Mouse (Mus musculus) heart, embryonic 11.5 days (tissue): Measurements from ENCODE around the gene Lrrc27. TPM values are rescaled to one million over a fixed set of nuclear protein-coding genes. Genes with fewer than 3 reads are reported as not detected.

Experiments used
- ATAC-seq: fragments of 200-750 bp; cut with Nextera tagmentation; replicated peaks from 2 replicates; pipeline ENCODE4 v1.8.0; 2017; ENCODE audit warnings: moderate library complexity; ENCODE audit not compliant: insufficient number of reproducible peaks, low FRiP score, low TSS enrichment
- H3K27ac ChIP-seq: fragments of 300-500 bp; sonication (generic); 2 replicates; pipeline ENCODE4 v1.5.1; 2014; ENCODE audit warnings: mild to moderate bottlenecking, low read depth, low read length
- H3K27me3 ChIP-seq: fragments of 300-500 bp; sonication (generic); 2 replicates; pipeline ENCODE4 v1.6.1; 2014; ENCODE audit warnings: mild to moderate bottlenecking, low read length, mixed read lengths; ENCODE audit not compliant: control insufficient read depth, insufficient read depth
- H3K36me3 ChIP-seq: fragments of 300-500 bp; sonication (generic); 2 replicates; pipeline ENCODE4 v1.6.1; 2014; ENCODE audit warnings: mild to moderate bottlenecking, low read length, moderate library complexity, mixed read lengths; ENCODE audit not compliant: control insufficient read depth, insufficient read depth
- H3K4me1 ChIP-seq: fragments of 300-500 bp; sonication (generic); 2 replicates; pipeline ENCODE4 v1.6.1; 2014; ENCODE audit warnings: low read length; ENCODE audit not compliant: control insufficient read depth, insufficient read depth
- H3K4me2 ChIP-seq: fragments of 300-500 bp; sonication (generic); 2 replicates; pipeline ENCODE4 v1.6.1; 2014; ENCODE audit warnings: mild to moderate bottlenecking, moderate library complexity
- H3K4me3 ChIP-seq: fragments of 300-500 bp; sonication (generic); 2 replicates; pipeline ENCODE4 v1.5.1; 2014; ENCODE audit warnings: low read depth, low read length
- H3K9ac ChIP-seq: fragments of 300-500 bp; sonication (generic); 2 replicates; pipeline ENCODE4 v1.6.1; 2014; ENCODE audit warnings: mild to moderate bottlenecking, low read depth, low read length, moderate library complexity
- H3K9me3 ChIP-seq: fragments of 300-500 bp; sonication (generic); replicated peaks from 2 replicates; pipeline ENCODE4 v1.6.1; 2016; ENCODE audit warnings: low read length; ENCODE audit not compliant: control insufficient read depth
- whole genome bisulfite sequencing: fragments of 180-500 bp; shearing (Covaris S2); extraction: QIAGEN DNeasy Blood & Tissue Kit; methylation state at CpG from one replicate; pipeline ENCODE4 v1.1.7; 2014; ENCODE audit not compliant: insufficient replicate concordance; 5-methylcytosine and 5-hydroxymethylcytosine counted together
- polyA plus RNA-seq: library from polyadenylated mRNA; unstranded; fragments of >200 nt; fragmentation: Nextera tagmentation; extraction: Ambion mirVana; gene quantifications from 2 replicates; pipeline ENCODE4 v1.2.1, GENCODE M21; 2014

The Lrrc27 gene
- polyA plus RNA-seq: 4.9 and 6.2 TPM in 2 replicates

DNA sequence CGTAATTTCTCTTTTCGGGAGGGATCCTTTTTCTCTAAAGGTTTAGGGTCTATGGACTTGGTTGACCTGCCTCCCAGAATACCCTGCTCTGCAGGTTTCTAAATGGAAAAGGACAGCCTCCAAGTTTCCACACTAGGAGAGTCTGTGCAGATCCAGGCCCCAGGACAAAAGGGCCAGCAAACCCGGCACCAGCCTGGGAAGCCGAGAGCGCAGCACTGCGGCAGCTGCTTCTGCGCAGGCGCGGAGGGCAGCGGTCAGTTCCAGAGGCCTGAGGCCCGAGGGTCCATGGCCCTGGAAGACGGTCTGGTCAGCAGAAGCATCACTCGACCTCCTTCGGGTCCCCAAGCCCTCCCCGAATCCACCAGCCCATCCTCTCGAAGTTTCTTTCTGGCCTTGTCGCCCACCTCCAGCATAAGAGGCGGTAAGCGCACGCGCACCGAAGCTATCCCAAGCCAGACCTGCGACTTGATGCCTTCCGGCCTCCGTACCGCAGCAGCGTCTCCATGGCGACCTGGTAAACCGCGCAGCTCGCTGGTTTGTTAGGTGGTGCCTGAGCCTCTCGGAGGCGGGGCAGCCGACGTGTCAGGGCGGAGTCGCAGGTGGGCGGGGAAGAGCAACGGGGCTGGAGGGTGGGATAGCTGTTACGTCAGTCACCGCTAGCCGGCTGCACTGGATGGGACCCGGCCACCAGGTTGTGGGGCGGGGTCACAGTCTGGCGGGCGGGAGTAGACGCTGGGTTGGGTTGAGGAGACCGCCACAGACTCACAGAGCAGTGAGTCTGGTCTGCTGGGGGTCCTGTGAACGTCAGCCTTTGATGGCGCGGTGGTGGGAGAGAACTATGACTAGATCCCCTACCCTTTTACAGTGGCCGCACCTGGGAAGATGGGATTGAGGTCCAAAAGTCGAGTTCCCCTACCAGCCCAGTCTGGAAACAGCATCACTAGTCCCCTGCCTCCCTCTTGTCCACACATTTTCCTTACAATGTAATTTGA lies at the start of gene Lrrc27, which contains the start of gene Stk32c:
TSS of gene Lrrc27 (plus strand) at position 235 of the 992 bp plus-strand sequence.
TSS of gene Stk32c (minus strand) at position 554 of the 992 bp plus-strand sequence.
- Histone ChIP-seq H3K36me3 (no peaks in the 10 kb centered on the region), H3K4me1 (no peaks in the 10 kb centered on the region), H3K27ac (peak within 1 kb of the TSS; percentile 87), H3K4me3 (peak within 1 kb of the TSS; percentile 63), H3K4me2 (peak within 1 kb of the TSS; percentile 75), H3K27me3 (no peaks in the 10 kb centered on the region), H3K9ac (peak within 1 kb of the TSS; percentile 89), H3K9me3 (no peaks in the 10 kb centered on the region)
- ATAC-seq: peak; percentile 98
- 2% methylated on average over 53 of the region's 53 CpGs for WGBS

- H3K27ac ChIP-seq: no peak overlapping the region
- H3K36me3 ChIP-seq: no peaks in the 10 kb centered on the region
- H3K4me1 ChIP-seq: no peaks in the 10 kb centered on the region
- H3K27me3 ChIP-seq: no peaks in the 10 kb centered on the region
- H3K9ac ChIP-seq: no peak overlapping the region
- H3K9me3 ChIP-seq: no peaks in the 10 kb centered on the region
- H3K4me3 ChIP-seq: no peak overlapping the region
- no peak for ATAC-seq
- H3K4me2 ChIP-seq: no peak overlapping the region
- 59% methylated on average over 5 of the region's 5 CpGs for WGBS
Observed at GRCm38 (mm10) chr7:139164410-139164809, 48.4 kb upstream of the Lrrc27 start.

DNA sequence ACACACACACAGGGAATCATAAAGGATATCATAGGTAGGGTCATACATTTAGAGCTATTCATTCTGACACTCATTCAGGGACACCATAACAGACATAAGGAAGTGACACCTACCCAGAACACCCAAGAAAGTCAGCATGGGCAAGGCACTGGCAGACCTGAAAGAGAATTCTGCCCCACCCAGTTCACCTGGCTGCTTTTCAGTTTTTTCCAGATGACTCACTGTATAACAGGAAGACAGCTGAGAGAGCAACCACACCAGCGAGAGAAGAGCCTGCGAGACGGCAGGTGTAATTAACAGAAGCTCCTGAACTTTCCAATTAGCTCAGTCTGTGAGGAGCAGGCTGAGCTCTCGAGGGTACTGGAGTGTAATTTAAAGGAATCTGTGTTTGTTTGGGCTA lies 43.6 kb upstream of the Lrrc27 start:
- 70% methylated on average over 4 of the region's 4 CpGs for WGBS

DNA sequence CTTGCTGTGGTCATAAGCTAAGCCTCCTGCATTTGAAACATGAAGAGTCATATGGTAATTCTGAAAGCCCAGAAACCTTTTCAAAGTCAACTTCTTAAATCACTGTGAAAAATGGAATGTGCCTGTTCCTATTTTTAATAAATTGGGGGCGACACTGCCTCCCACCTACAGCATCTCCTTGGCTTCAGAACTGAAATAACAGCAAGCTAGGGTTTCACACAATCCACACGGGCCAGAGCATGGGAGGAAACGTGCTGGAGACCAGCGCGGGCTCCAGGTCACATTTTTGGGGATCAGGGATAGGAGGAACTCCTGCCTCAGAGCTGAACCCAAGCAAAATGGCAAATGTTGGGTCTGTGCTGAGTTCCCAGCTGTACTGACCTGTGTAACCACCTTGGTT lies 33.5 kb upstream of the Lrrc27 start:
- H3K4me2 ChIP-seq: no peak overlapping the region
- H3K9me3 ChIP-seq: no peaks in the 10 kb centered on the region

More for the DNA sequence above, 43.6 kb upstream of the Lrrc27 start:
- no peak for ATAC-seq
- Histone ChIP-seq H3K27me3 (no peaks in the 10 kb centered on the region), H3K4me1 (no peaks in the 10 kb centered on the region), H3K9ac (no peak overlapping the region), H3K9me3 (no peaks in the 10 kb centered on the region), H3K4me2 (no peak overlapping the region), H3K4me3 (no peak overlapping the region), H3K27ac (no peak overlapping the region), H3K36me3 (no peaks in the 10 kb centered on the region)

DNA sequence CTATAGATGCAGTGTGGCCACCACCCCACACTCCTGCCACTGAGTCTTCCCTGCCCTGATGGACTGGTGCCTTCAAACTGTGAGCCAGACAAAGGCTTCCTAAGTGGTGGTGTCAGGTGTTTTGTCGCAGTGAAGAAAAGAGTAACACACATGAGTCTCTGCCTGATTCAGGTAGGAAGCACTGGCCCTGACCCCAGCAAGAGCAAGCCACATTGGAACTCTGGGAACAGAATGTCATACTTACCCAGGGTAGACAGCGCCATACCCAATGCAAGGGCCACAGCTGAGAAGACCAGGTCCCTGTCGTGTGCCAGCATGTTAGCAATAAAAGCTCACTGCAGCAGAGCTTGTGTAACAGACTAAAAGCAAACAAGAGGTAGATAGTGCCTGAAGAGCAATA lies 32.7 kb upstream of the Lrrc27 start:
- Histone ChIP-seq H3K27ac (no peak overlapping the region), H3K4me2 (no peak overlapping the region), H3K9me3 (no peaks in the 10 kb centered on the region), H3K4me1 (no peaks in the 10 kb centered on the region), H3K4me3 (no peak overlapping the region), H3K27me3 (0 out of 2 replicates have a peak, but pooled peaks cover 5% of the 10 kb centered on the region), H3K9ac (no peak overlapping the region), H3K36me3 (no peaks in the 10 kb centered on the region)
- 87% methylated on average over 3 of the region's 3 CpGs for WGBS
- ATAC-seq: no peak

More for the DNA sequence above, 33.5 kb upstream of the Lrrc27 start:
- H3K4me3 ChIP-seq: no peak overlapping the region
- no peaks in the 10 kb centered on the region for H3K27me3 ChIP-seq
- H3K36me3 ChIP-seq: no peaks in the 10 kb centered on the region
- no peak overlapping the region for H3K9ac ChIP-seq
- ATAC-seq: no peak
- no peaks in the 10 kb centered on the region for H3K4me1 ChIP-seq
- no peak overlapping the region for H3K27ac ChIP-seq
- 78% methylated on average over 5 of the region's 5 CpGs for WGBS

DNA sequence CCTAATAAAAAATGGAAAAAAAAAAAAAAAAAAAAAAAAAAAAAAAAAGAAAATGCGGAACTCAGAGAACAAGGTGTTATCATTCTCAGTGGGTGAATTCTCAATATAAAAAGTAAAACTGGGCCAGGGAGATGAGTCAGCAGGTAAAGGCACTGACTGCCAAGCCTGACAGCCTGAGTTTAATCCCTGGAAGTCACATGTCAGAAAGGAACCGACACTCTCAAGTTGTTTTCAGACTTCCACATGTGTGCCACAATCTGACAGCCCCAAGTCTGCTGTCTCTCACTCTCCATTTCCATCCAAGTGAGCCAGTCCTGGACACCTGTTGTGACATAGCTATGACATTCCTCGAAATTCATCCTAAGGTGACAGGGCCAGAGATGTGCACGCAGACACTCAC lies 28.4 kb upstream of the Lrrc27 start:
- Histone ChIP-seq H3K9me3 (no peaks in the 10 kb centered on the region), H3K27me3 (peaks cover 36% of the 10 kb centered on the region), H3K4me3 (no peak overlapping the region), H3K36me3 (no peaks in the 10 kb centered on the region), H3K27ac (no peak overlapping the region), H3K9ac (no peak overlapping the region), H3K4me1 (no peaks in the 10 kb centered on the region; the same call in 1 of the 2 replicates), H3K4me2 (no peak overlapping the region)
- 77% methylated on average over 4 of the region's 4 CpGs for WGBS
- ATAC-seq: no peak

- H3K4me3 ChIP-seq: no peak overlapping the region
- H3K36me3 ChIP-seq: no peaks in the 10 kb centered on the region
- no peak for ATAC-seq
- no peak overlapping the region for H3K4me2 ChIP-seq
- no peaks in the 10 kb centered on the region for H3K9me3 ChIP-seq
- H3K27me3 ChIP-seq: peaks cover 36% of the 10 kb centered on the region
- H3K27ac ChIP-seq: no peak overlapping the region
- H3K4me1 ChIP-seq: no peaks in the 10 kb centered on the region; the same call in 1 of the 2 replicates
- H3K9ac ChIP-seq: no peak overlapping the region
- 78% methylated on average over 7 of the region's 7 CpGs for WGBS
Observed at GRCm38 (mm10) chr7:139184846-139185245, 27.9 kb upstream of the Lrrc27 start.

GRCm38 (mm10) chr7:139185971-139186370 lies 26.8 kb upstream of the Lrrc27 start:
- WGBS: 37% methylated on average over 5 of the region's 5 CpGs
- Histone ChIP-seq H3K4me1 (no peaks in the 10 kb centered on the region; the same call in 1 of the 2 replicates), H3K27me3 (peaks cover 42% of the 10 kb centered on the region), H3K4me2 (no peak overlapping the region), H3K9ac (no peak overlapping the region), H3K36me3 (no peaks in the 10 kb centered on the region), H3K27ac (no peak overlapping the region), H3K4me3 (no peak overlapping the region), H3K9me3 (no peaks in the 10 kb centered on the region)
- no peak for ATAC-seq
